Mouse (Mus musculus): ENCODE results near the gene Kcnd1.

GRCm38 (mm10) chrX:7779294-7779693, 42.8 kb upstream of the Kcnd1 start:
- TF ChIP-seq POLR2A (IDR thresholded peaks at IDR 0.05; ENCODE audit: borderline replicate concordance, extremely low read depth, insufficient read depth, insufficient read length, poor library complexity, severe bottlenecking) (no peak), CTCF (IDR thresholded peaks at IDR 0.05; ENCODE audit: borderline replicate concordance, extremely low read depth, insufficient read depth, insufficient read length) (no peak)

Data from brain, embryonic 14.5 days (tissue).